Mouse (Mus musculus) kidney, postnatal 0 days (tissue): ENCODE measurements around the gene Clic3. TPM values are rescaled to one million over a fixed set of nuclear protein-coding genes. Genes with fewer than 3 reads are reported as not detected.

Source experiments
- ATAC-seq: fragments of 200-750 bp; cut with Nextera tagmentation; replicated peaks from 2 replicates; pipeline ENCODE4 v1.8.0; 2017; ENCODE audit warnings: low read depth, moderate number of reproducible peaks, moderate TSS enrichment, moderate library complexity; ENCODE audit not compliant: low FRiP score
- DNase-seq: peaks from one replicate; pipeline ENCODE4 v3.0.0-alpha.2; 2016; ENCODE audit warnings: low spot score
- H3K27ac ChIP-seq: fragments of 300-500 bp; sonication (generic); 2 replicates; pipeline ENCODE4 v1.5.1; 2014; ENCODE audit warnings: mild to moderate bottlenecking
- H3K27me3 ChIP-seq: fragments of 300-500 bp; sonication (generic); 2 replicates; pipeline ENCODE4 v1.6.1; 2014; ENCODE audit warnings: low read length, mixed read lengths; ENCODE audit not compliant: insufficient read depth
- H3K36me3 ChIP-seq: fragments of 300-500 bp; sonication (generic); 2 replicates; pipeline ENCODE4 v1.6.1; 2014; ENCODE audit warnings: low read length, mixed read lengths; ENCODE audit not compliant: insufficient read depth
- H3K4me1 ChIP-seq: fragments of 300-500 bp; sonication (generic); replicated peaks from 2 replicates; pipeline ENCODE4 v1.6.1; 2014; ENCODE audit warnings: antibody characterized with exemption, low read length, mixed read lengths; ENCODE audit not compliant: insufficient read depth
- H3K4me2 ChIP-seq: fragments of 300-500 bp; sonication (generic); 2 replicates; pipeline ENCODE4 v1.6.1; 2014; ENCODE audit warnings: mild to moderate bottlenecking, low read length, moderate library complexity, mixed read lengths
- H3K4me3 ChIP-seq: fragments of 300-500 bp; sonication (generic); replicated peaks from 2 replicates; pipeline ENCODE4 v1.5.1; 2014; ENCODE audit warnings: low read depth, low read length
- H3K9ac ChIP-seq: fragments of 300-500 bp; sonication (generic); 2 replicates; pipeline ENCODE4 v1.6.1; 2014; ENCODE audit warnings: low read depth, low read length
- H3K9me3 ChIP-seq: fragments of 300-500 bp; sonication (generic); replicated peaks from 2 replicates; pipeline ENCODE4 v1.6.1; 2016; ENCODE audit warnings: low read length, inconsistent platforms, mixed read lengths
- CTCF ChIP-seq: IDR thresholded peaks from 2 replicates; pipeline ENCODE4 v1.5.1; 2016; ENCODE audit warnings: antibody characterized with exemption, low read depth, mild to moderate bottlenecking, moderate library complexity
- WGBS: fragments of 180-500 bp; shearing (Covaris S2); extraction: QIAGEN DNeasy Blood & Tissue Kit; methylation state at CpG from one replicate; pipeline ENCODE4 v1.1.7; 2014; 5-methylcytosine and 5-hydroxymethylcytosine counted together
- polyA plus RNA-seq: library from polyadenylated mRNA; unstranded; fragments of >200 nt; fragmentation: Nextera tagmentation; extraction: Ambion mirVana; gene quantifications from 2 replicates; pipeline ENCODE4 v1.2.1, GENCODE M21; 2015

The Clic3 gene
- polyA plus RNA-seq, 1 experiment from 2014 or later = 10.3 TPM

- Histone ChIP-seq H3K27me3 (no peaks in the 10 kb centered on the region), H3K9ac (no peak overlapping the region), H3K27ac (no peak overlapping the region), H3K4me1 (no peaks in the 10 kb centered on the region), H3K4me3 (no peak overlapping the region), H3K4me2 (no peak overlapping the region), H3K9me3 (no peaks in the 10 kb centered on the region), H3K36me3 (no peaks in the 10 kb centered on the region)
- no peak for ATAC-seq
- WGBS = 55% methylated on average over 1 of the region's 1 CpGs
- DNase-seq = no peak
- TF ChIP-seq CTCF = no peak
Measured at GRCm38 (mm10) chr2:25423626-25424025, 33.0 kb upstream of the Clic3 start.

GRCm38 (mm10) chr2:25425481-25425880 is 31.2 kb upstream of the Clic3 start:
- Histone ChIP-seq H3K4me1 (peaks cover 13% of the 10 kb centered on the region; the same call in 1 of the 2 replicates), H3K9ac (no peak overlapping the region), H3K9me3 (no peaks in the 10 kb centered on the region), H3K27me3 (no peaks in the 10 kb centered on the region), H3K4me3 (no peak overlapping the region), H3K36me3 (no peaks in the 10 kb centered on the region), H3K4me2 (no peak overlapping the region), H3K27ac (no peak overlapping the region)
- WGBS = 59% methylated on average over 27 of the region's 27 CpGs
- DNase-seq (no peak), ATAC-seq (no peak)
- TF ChIP-seq CTCF = no peak

GRCm38 (mm10) chr2:25426721-25427191 is 29.9 kb upstream of the Clic3 start:
- H3K4me3 ChIP-seq = no peak overlapping the region
- DNase-seq (peak; percentile 81), ATAC-seq (no peak)
- WGBS = 31% methylated on average over 5 of the region's 5 CpGs
- TF ChIP-seq CTCF = peak; percentile 94
- H3K36me3 ChIP-seq = no peaks in the 10 kb centered on the region
- H3K9ac ChIP-seq = no peak overlapping the region
- no peak overlapping the region for H3K27ac ChIP-seq
- H3K4me1 ChIP-seq = peaks cover 23% of the 10 kb centered on the region; the same call in 1 of the 2 replicates
- H3K27me3 ChIP-seq = no peaks in the 10 kb centered on the region
- no peaks in the 10 kb centered on the region for H3K9me3 ChIP-seq
- H3K4me2 ChIP-seq = no peak overlapping the region

GRCm38 (mm10) chr2:25427256-25427655 is 29.4 kb upstream of the Clic3 start:
- Histone ChIP-seq H3K27me3 (no peaks in the 10 kb centered on the region), H3K27ac (no peak overlapping the region), H3K9ac (no peak overlapping the region), H3K9me3 (no peaks in the 10 kb centered on the region), H3K36me3 (no peaks in the 10 kb centered on the region), H3K4me3 (no peak overlapping the region), H3K4me1 (peaks cover 23% of the 10 kb centered on the region; the same call in 1 of the 2 replicates), H3K4me2 (no peak overlapping the region)
- ATAC-seq (no peak), DNase-seq (no peak)
- TF ChIP-seq CTCF = no peak
- WGBS = 90% methylated on average over 5 of the region's 5 CpGs

- Histone ChIP-seq H3K9ac (peak within 1 kb of the TSS; percentile 71), H3K9me3 (no peaks in the 10 kb centered on the region), H3K27me3 (no peaks in the 10 kb centered on the region), H3K27ac (peak within 1 kb of the TSS; percentile 77), H3K4me2 (peak within 1 kb of the TSS; percentile 98), H3K36me3 (no peaks in the 10 kb centered on the region), H3K4me1 (peaks cover 23% of the 10 kb centered on the region; the same call in 1 of the 2 replicates), H3K4me3 (peak within 1 kb of the TSS; percentile 55)
- peak; percentile 77 for ATAC-seq
- DNase-seq = peak; percentile 92
- 0% methylated on average over 81 of the region's 89 CpGs for WGBS
- TF ChIP-seq CTCF = peak; percentile 91
Measured at GRCm38 (mm10) chr2:25428442-25429236, 28.0 kb upstream of the Clic3 start, which contains the start of gene Abca2. Gene Abca2, plus strand, starts transcription at chr2:25428703.

GRCm38 (mm10) chr2:25429435-25430180 is 27.0 kb upstream of the Clic3 start:
- Histone ChIP-seq H3K27ac (no peak overlapping the region; the same call in 1 of the 2 replicates), H3K4me1 (peaks cover 23% of the 10 kb centered on the region; the same call in 1 of the 2 replicates), H3K4me3 (peak overlapping the region; percentile 55), H3K9ac (peak overlapping the region; percentile 71; the same call in 1 of the 2 replicates), H3K9me3 (no peaks in the 10 kb centered on the region), H3K4me2 (peak overlapping the region; percentile 98), H3K36me3 (no peaks in the 10 kb centered on the region), H3K27me3 (no peaks in the 10 kb centered on the region)
- WGBS = 51% methylated on average over 5 of the region's 5 CpGs
- ATAC-seq (no peak), DNase-seq (no peak)
- TF ChIP-seq CTCF = no peak
